Mouse (Mus musculus): ENCODE measurements around the gene Elovl1. TPM values are rescaled to one million over a fixed set of nuclear protein-coding genes. Genes with fewer than 3 reads are reported as not detected.

Gene Elovl1
- polyA plus RNA-seq, 1 experiment from 2014 or later, result 32.9 TPM

Other genes with a start within 250 kb of the Elovl1 start
- gene Kdm4a, start 248.1 kb upstream of the Elovl1 start, polyA plus RNA-seq (2015; fragmentation: Nextera tagmentation; extraction: Ambion mirVana), result 52.0 and 55.1 TPM in 2 replicates
- 79.7 and 82.0 TPM in 2 replicates for gene Ptprf, start 136.7 kb upstream of the Elovl1 start, polyA plus RNA-seq (2015; fragmentation: Nextera tagmentation; extraction: Ambion mirVana)
- 10.6 and 10.9 TPM in 2 replicates for gene Szt2, start 18.8 kb upstream of the Elovl1 start, polyA plus RNA-seq (2015; fragmentation: Nextera tagmentation; extraction: Ambion mirVana)
- gene Med8, start 18.8 kb upstream of the Elovl1 start, polyA plus RNA-seq (2015; fragmentation: Nextera tagmentation; extraction: Ambion mirVana), result 118 and 124 TPM in 2 replicates
- gene Cdc20, start 9.3 kb downstream of the Elovl1 start, polyA plus RNA-seq (2015; fragmentation: Nextera tagmentation; extraction: Ambion mirVana), result 56.1 and 66.8 TPM in 2 replicates
- gene Mpl, start 29.4 kb downstream of the Elovl1 start, polyA plus RNA-seq (2015; fragmentation: Nextera tagmentation; extraction: Ambion mirVana), result 0.26 and 0.32 TPM in 2 replicates
- 17.7 and 18.7 TPM in 2 replicates for gene Tie1, start 62.0 kb downstream of the Elovl1 start, polyA plus RNA-seq (2015; fragmentation: Nextera tagmentation; extraction: Ambion mirVana)
- not detected in 2 replicates for gene 2610528J11Rik, start 98.9 kb downstream of the Elovl1 start, polyA plus RNA-seq (2015; fragmentation: Nextera tagmentation; extraction: Ambion mirVana)
- 0.12 and 0.13 TPM in 2 replicates for gene Tmem125, start 116.0 kb downstream of the Elovl1 start, polyA plus RNA-seq (2015; fragmentation: Nextera tagmentation; extraction: Ambion mirVana)
- gene Cfap57, start 192.7 kb downstream of the Elovl1 start, polyA plus RNA-seq (2015; fragmentation: Nextera tagmentation; extraction: Ambion mirVana), result 1.3 and 2.3 TPM in 2 replicates
- 106 and 121 TPM in 2 replicates for gene Ebna1bp2, start 192.7 kb downstream of the Elovl1 start, polyA plus RNA-seq (2015; fragmentation: Nextera tagmentation; extraction: Ambion mirVana)
- not detected in 2 replicates for gene Olfr62, start 230.9 kb downstream of the Elovl1 start, polyA plus RNA-seq (2015; fragmentation: Nextera tagmentation; extraction: Ambion mirVana)

Data from hindbrain, embryonic 13.5 days (tissue).